Comparison of ENCODE assay signal across 15 mouse cellular contexts in the genomic region with DNA sequence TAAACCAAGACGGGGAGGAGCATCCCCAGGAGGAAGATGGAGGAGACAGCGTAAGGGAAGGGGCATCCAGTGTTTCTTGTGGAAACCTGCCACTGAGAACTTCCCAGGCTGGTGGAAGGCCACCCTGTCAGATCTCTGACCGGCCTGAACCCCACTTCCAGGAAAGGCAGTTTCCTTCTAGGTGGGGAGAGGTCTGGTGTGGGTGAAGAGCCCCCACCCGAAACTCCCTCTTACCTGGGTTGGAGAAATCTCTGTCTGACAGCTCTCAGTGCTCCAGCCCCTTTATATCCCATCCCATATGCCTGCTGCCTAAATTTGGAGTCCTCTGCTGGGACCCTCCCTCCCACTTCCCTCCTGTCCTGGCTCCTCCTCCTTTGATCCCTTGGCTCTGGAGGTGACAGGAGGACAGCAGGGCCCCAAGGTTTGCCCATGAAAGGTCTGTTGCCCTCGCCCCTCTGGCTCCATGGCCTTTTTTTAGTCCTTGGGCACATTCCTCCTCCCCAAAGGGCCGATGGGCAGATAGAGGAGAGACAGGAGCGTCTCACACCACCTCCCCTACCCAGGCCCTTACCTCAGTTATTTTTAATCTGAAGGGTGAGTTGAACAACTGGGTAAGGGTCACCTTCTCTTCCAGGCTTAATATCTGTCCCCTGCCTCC. TPM values are rescaled to one million over a fixed set of nuclear protein-coding genes. Genes with fewer than 3 reads are reported as not detected.
DNase-seq lines count a peak whose midpoint lies in the region; ATAC-seq lines count a peak whose summit lies in the region.
"Had no signal": no experiment of that assay in that cellular context is flagged by ENCODE, and none has a peak within 500 bp of the region (broad histone marks: within the 10 kb centered on the region; RNA-seq: fewer than 3 reads in every experiment).

A gene (minus strand): TSS at position 608 of the 658 bp plus-strand sequence.

- ATAC-seq in lung, embryonic 16.5 days (ENCODE audit: low read depth): no peak
- ATAC-seq in heart, embryonic 13.5 days (ENCODE audit: extremely low read depth, insufficient number of reproducible peaks, low FRiP score, low TSS enrichment): peak; percentile 16; the same call in 1 of the 2 replicates
- ATAC-seq in forebrain, embryonic 11.5 days (replicated peaks; ENCODE audit: low FRiP score): no peak
- ATAC-seq: forebrain, embryonic 14.5 days; hindbrain, postnatal 0 days had no signal

- 56% methylated on average over 7 of the region's 7 CpGs for WGBS in lung, embryonic 16.5 days
- WGBS in heart, embryonic 13.5 days: 30% methylated on average over 7 of the region's 7 CpGs
- 81% methylated on average over 7 of the region's 7 CpGs for WGBS in forebrain, embryonic 11.5 days

- H3K9me3 ChIP-seq in lung, embryonic 16.5 days (ENCODE audit: control insufficient read depth, low read length): no peaks in the 10 kb centered on the region
- no peaks in the 10 kb centered on the region for H3K9me3 ChIP-seq in heart, embryonic 13.5 days
- H3K9me3 ChIP-seq in forebrain, embryonic 11.5 days (ENCODE audit: control insufficient read depth, low read length): no peaks in the 10 kb centered on the region
- H3K9me3 ChIP-seq: limb, embryonic 12.5 days had no signal

- no peaks in the 10 kb centered on the region for H3K27me3 ChIP-seq in lung, embryonic 16.5 days (ENCODE audit: control insufficient read depth, insufficient read depth, low read depth, low read length)
- no peaks in the 10 kb centered on the region; the same call in 1 of the 2 replicates for H3K27me3 ChIP-seq in heart, embryonic 13.5 days (replicated peaks)
- no peaks in the 10 kb centered on the region for H3K27me3 ChIP-seq in forebrain, embryonic 11.5 days (ENCODE audit: control insufficient read depth, insufficient read depth, low read length)

- no peak within 1 kb of the TSS for H3K4me3 ChIP-seq in lung, embryonic 16.5 days (ENCODE audit: low read length)
- H3K4me3 ChIP-seq in heart, embryonic 13.5 days: peak within 1 kb of the TSS; percentile 61
- no peak within 1 kb of the TSS for H3K4me3 ChIP-seq in forebrain, embryonic 11.5 days (ENCODE audit: low read depth, low read length)
- H3K4me3 ChIP-seq: limb, embryonic 12.5 days had no signal

- H3K9ac ChIP-seq in lung, embryonic 16.5 days (ENCODE audit: low read length): no peak within 1 kb of the TSS
- peak within 1 kb of the TSS; percentile 89 for H3K9ac ChIP-seq in heart, embryonic 13.5 days
- H3K9ac ChIP-seq in forebrain, embryonic 11.5 days (ENCODE audit: low read length): no peak within 1 kb of the TSS
- H3K9ac ChIP-seq: limb, embryonic 12.5 days had no signal

- no peak within 1 kb of the TSS for H3K4me2 ChIP-seq in lung, embryonic 16.5 days (ENCODE audit: low read depth, low read length)
- H3K4me2 ChIP-seq in heart, embryonic 13.5 days: peak within 1 kb of the TSS; percentile 70
- no peak within 1 kb of the TSS for H3K4me2 ChIP-seq in forebrain, embryonic 11.5 days (ENCODE audit: low read depth, low read length, severe bottlenecking)
- H3K4me2 ChIP-seq: limb, embryonic 12.5 days had no signal

- no peaks in the 10 kb centered on the region for H3K4me1 ChIP-seq in lung, embryonic 16.5 days (replicated peaks; ENCODE audit: control insufficient read depth, insufficient read depth, low read length)
- peaks cover 56% of the 10 kb centered on the region for H3K4me1 ChIP-seq in heart, embryonic 13.5 days
- H3K4me1 ChIP-seq in forebrain, embryonic 11.5 days (replicated peaks; ENCODE audit: control insufficient read depth, insufficient read depth, low read length): no peaks in the 10 kb centered on the region

- H3K36me3 ChIP-seq in lung, embryonic 16.5 days (ENCODE audit: control insufficient read depth, insufficient read depth, low read length): no peaks in the 10 kb centered on the region
- peaks cover 49% of the 10 kb centered on the region for H3K36me3 ChIP-seq in heart, embryonic 13.5 days
- no peaks in the 10 kb centered on the region for H3K36me3 ChIP-seq in forebrain, embryonic 11.5 days (ENCODE audit: control insufficient read depth, insufficient read depth, low read length)
- H3K36me3 ChIP-seq: limb, embryonic 12.5 days had no signal

- DNase-seq in lung, postnatal 25 days (ENCODE audit: low spot score): no peak
- DNase-seq in gastrocnemius, postnatal 4 days (ENCODE audit: low spot score in 2 of 2): no peak
- peak; percentile 81 for DNase-seq in heart, postnatal 4 days
- no peak for DNase-seq in right cerebral cortex, adult 18-20 months
- DNase-seq in ovary, adult 18-20 months (ENCODE audit: low spot score): no peak
- no peak for DNase-seq in forebrain, embryonic 11.5 days (ENCODE audit: low spot score)
- DNase-seq: cerebellum, adult 18-20 months; kidney, adult 9 months had no signal

- no peak within 1 kb of the TSS for H3K27ac ChIP-seq in lung, embryonic 16.5 days (ENCODE audit: low read length)
- peak within 1 kb of the TSS; percentile 90 for H3K27ac ChIP-seq in heart, embryonic 13.5 days (replicated peaks)
- no peak within 1 kb of the TSS for H3K27ac ChIP-seq in forebrain, embryonic 11.5 days (ENCODE audit: low read depth, low read length)
- H3K27ac ChIP-seq: hindbrain, postnatal 0 days; limb, embryonic 12.5 days had no signal

RNA-seq across cellular contexts. Expression of the gene that starts here (rescaled TPM):
- polyA plus RNA-seq in lung, embryonic 16.5 days (2015; fragmentation: Nextera tagmentation; extraction: Ambion mirVana): 111 and 179 TPM in 2 replicates
- 100 to 1,000 TPM; 112 to 118 TPM for total RNA-seq in gastrocnemius, postnatal 4 days (2021)
- polyA plus RNA-seq in heart, embryonic 13.5 days (2015; fragmentation: Nextera tagmentation; extraction: Ambion mirVana): 1,796 and 1,858 TPM in 2 replicates
- over 10,000 TPM; 15,879 to 17,172 TPM for total RNA-seq in heart, postnatal 4 days (2021)
- polyA plus RNA-seq in forebrain, embryonic 11.5 days (2014; fragmentation: Nextera tagmentation; extraction: Ambion mirVana): 0.32 TPM in 1 of 2 replicates, not detected in the other
- total RNA-seq: common myeloid progenitor, adult 5-6 weeks; granulocyte monocyte progenitor cell, adult 5-6 weeks had no signal

Comparison
In these comparisons a context has a peak if more than half of its experiments do, and no peak if none do; other contexts are left out.
1. RNA of the gene that starts here (total RNA-seq): 15,879 to 17,172 TPM in heart, postnatal 4 days; 112 to 118 TPM in gastrocnemius, postnatal 4 days; every median in the first group is over 100 times any median in the second.
2. RNA of the gene that starts here (polyA plus RNA-seq): 1,796 to 1,858 TPM in heart, embryonic 13.5 days and 111 to 179 TPM in lung, embryonic 16.5 days; 0.32 TPM in forebrain, embryonic 11.5 days; every median in the first group is over 10 times any median in the second.
3. RNA of the gene that starts here (polyA plus RNA-seq): 1,796 to 1,858 TPM in heart, embryonic 13.5 days; 111 to 179 TPM in lung, embryonic 16.5 days; every median in the first group is over 10 times any median in the second.